Mouse (Mus musculus) megakaryocyte, embryonic 14.5 days (primary cell): ENCODE measurements around the gene Cyp2u1.

Source experiments
- FLI1 ChIP-seq: IDR thresholded peaks from 2 replicates; pipeline ENCODE4 v1.6.1; 2012; ENCODE audit warnings: low read length, inconsistent platforms, mixed read lengths
- GATA1 ChIP-seq: IDR thresholded peaks from 3 replicates; pipeline ENCODE4 v1.6.1; 2012; ENCODE audit warnings: mixed read lengths, low read length, inconsistent platforms, borderline replicate concordance

- TF ChIP-seq GATA1 (no peak), FLI1 (no peak)
Measured at GRCm38 (mm10) chr3:131350539-131350938, 47.5 kb upstream of the Cyp2u1 start.
